Mouse (Mus musculus): Measurements from ENCODE around the gene D930020B18Rik. TPM values are rescaled to one million over a fixed set of nuclear protein-coding genes. Genes with fewer than 3 reads are reported as not detected.

Gene D930020B18Rik
- polyA plus RNA-seq, 1 experiment from 2014 or later, result 0.39 TPM

- H3K4me3 ChIP-seq (ENCODE audit: low read depth, low read length), result no peak overlapping the region
- no peak overlapping the region for H3K4me2 ChIP-seq (ENCODE audit: low read depth, low read length, severe bottlenecking)
- no peak overlapping the region for H3K27ac ChIP-seq (ENCODE audit: low read depth, low read length)
- H3K4me1 ChIP-seq (replicated peaks; ENCODE audit: control insufficient read depth, insufficient read depth, low read length), result no peaks in the 10 kb centered on the region
- no peaks in the 10 kb centered on the region for H3K36me3 ChIP-seq (ENCODE audit: control insufficient read depth, insufficient read depth, low read length)
- H3K27me3 ChIP-seq (ENCODE audit: control insufficient read depth, insufficient read depth, low read length), result no peaks in the 10 kb centered on the region
- DNase-seq (ENCODE audit: low spot score), result no peak
- H3K9ac ChIP-seq (ENCODE audit: low read length), result no peak overlapping the region
- WGBS, result 93% methylated on average over 6 of the region's 6 CpGs
- no peak for ATAC-seq (replicated peaks; ENCODE audit: low FRiP score)
- H3K9me3 ChIP-seq (ENCODE audit: control insufficient read depth, low read length), result no peaks in the 10 kb centered on the region
Measured at GRCm38 (mm10) chr10:121704871-121705270, 63.5 kb downstream of the D930020B18Rik start.

- ATAC-seq (replicated peaks; ENCODE audit: low FRiP score) (no peak), DNase-seq (ENCODE audit: low spot score) (no peak)
- H3K4me3 ChIP-seq (ENCODE audit: low read depth, low read length), result no peak overlapping the region
- H3K4me2 ChIP-seq (ENCODE audit: low read depth, low read length, severe bottlenecking), result no peak overlapping the region
- no peaks in the 10 kb centered on the region for H3K36me3 ChIP-seq (ENCODE audit: control insufficient read depth, insufficient read depth, low read length)
- H3K9me3 ChIP-seq (ENCODE audit: control insufficient read depth, low read length), result no peaks in the 10 kb centered on the region
- no peak overlapping the region for H3K9ac ChIP-seq (ENCODE audit: low read length)
- H3K27me3 ChIP-seq (ENCODE audit: control insufficient read depth, insufficient read depth, low read length), result no peaks in the 10 kb centered on the region
- no peak overlapping the region for H3K27ac ChIP-seq (ENCODE audit: low read depth, low read length)
- H3K4me1 ChIP-seq (replicated peaks; ENCODE audit: control insufficient read depth, insufficient read depth, low read length), result no peaks in the 10 kb centered on the region
- 91% methylated on average over 15 of the region's 15 CpGs for WGBS
Measured at GRCm38 (mm10) chr10:121705399-121706163, 64.2 kb downstream of the D930020B18Rik start.

GRCm38 (mm10) chr10:121716862-121717261, 75.5 kb downstream of the D930020B18Rik start:
- Histone ChIP-seq H3K4me1 (replicated peaks; ENCODE audit: control insufficient read depth, insufficient read depth, low read length) (no peaks in the 10 kb centered on the region), H3K27me3 (ENCODE audit: control insufficient read depth, insufficient read depth, low read length) (no peaks in the 10 kb centered on the region), H3K4me2 (ENCODE audit: low read depth, low read length, severe bottlenecking) (no peak overlapping the region), H3K4me3 (ENCODE audit: low read depth, low read length) (no peak overlapping the region), H3K9me3 (ENCODE audit: control insufficient read depth, low read length) (no peaks in the 10 kb centered on the region; the same call in 1 of the 2 replicates), H3K36me3 (ENCODE audit: control insufficient read depth, insufficient read depth, low read length) (no peaks in the 10 kb centered on the region), H3K27ac (ENCODE audit: low read depth, low read length) (no peak overlapping the region), H3K9ac (ENCODE audit: low read length) (no peak overlapping the region)
- no peak for DNase-seq (ENCODE audit: low spot score)
- ATAC-seq (replicated peaks; ENCODE audit: low FRiP score), result no peak

GRCm38 (mm10) chr10:121718896-121719585, 77.7 kb downstream of the D930020B18Rik start:
- DNase-seq (ENCODE audit: low spot score), result no peak
- WGBS, result 93% methylated on average over 18 of the region's 18 CpGs

DNA sequence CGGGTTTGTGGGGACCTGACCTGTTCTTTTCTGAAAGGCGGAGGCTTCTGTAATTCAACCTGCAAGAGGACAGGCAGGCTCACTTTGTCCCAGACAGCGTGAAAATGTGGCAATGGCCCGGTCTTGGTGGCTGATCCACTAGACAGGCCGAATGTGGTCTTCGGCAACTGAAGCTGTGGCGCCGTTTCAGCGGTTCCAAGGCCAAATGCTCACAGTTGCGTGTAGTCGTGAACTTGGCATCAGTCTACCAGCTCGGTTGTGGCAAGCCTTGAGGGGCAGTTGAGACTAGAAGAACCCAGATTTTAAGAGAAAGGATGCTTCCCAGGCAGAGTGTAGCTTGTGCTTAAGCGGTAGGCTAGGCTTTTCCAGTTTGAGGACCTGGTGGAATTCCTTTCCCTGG, 79.3 kb downstream of the D930020B18Rik start:
- DNase-seq (ENCODE audit: low spot score) (no peak), ATAC-seq (replicated peaks; ENCODE audit: low FRiP score) (no peak)
- no peaks in the 10 kb centered on the region for H3K36me3 ChIP-seq (ENCODE audit: control insufficient read depth, insufficient read depth, low read length)
- H3K4me2 ChIP-seq (ENCODE audit: low read depth, low read length, severe bottlenecking), result no peak overlapping the region
- H3K9ac ChIP-seq (ENCODE audit: low read length), result no peak overlapping the region
- no peak overlapping the region for H3K27ac ChIP-seq (ENCODE audit: low read depth, low read length)
- 95% methylated on average over 13 of the region's 13 CpGs for WGBS
- no peaks in the 10 kb centered on the region for H3K4me1 ChIP-seq (replicated peaks; ENCODE audit: control insufficient read depth, insufficient read depth, low read length)
- H3K27me3 ChIP-seq (ENCODE audit: control insufficient read depth, insufficient read depth, low read length), result no peaks in the 10 kb centered on the region
- no peaks in the 10 kb centered on the region; the same call in 1 of the 2 replicates for H3K9me3 ChIP-seq (ENCODE audit: control insufficient read depth, low read length)
- H3K4me3 ChIP-seq (ENCODE audit: low read depth, low read length), result no peak overlapping the region

More at GRCm38 (mm10) chr10:121718896-121719585, 77.7 kb downstream of the D930020B18Rik start:
- Histone ChIP-seq H3K27ac (ENCODE audit: low read depth, low read length) (no peak overlapping the region), H3K4me1 (replicated peaks; ENCODE audit: control insufficient read depth, insufficient read depth, low read length) (no peaks in the 10 kb centered on the region), H3K36me3 (ENCODE audit: control insufficient read depth, insufficient read depth, low read length) (no peaks in the 10 kb centered on the region), H3K4me2 (ENCODE audit: low read depth, low read length, severe bottlenecking) (no peak overlapping the region), H3K9ac (ENCODE audit: low read length) (no peak overlapping the region), H3K27me3 (ENCODE audit: control insufficient read depth, insufficient read depth, low read length) (no peaks in the 10 kb centered on the region), H3K9me3 (ENCODE audit: control insufficient read depth, low read length) (no peaks in the 10 kb centered on the region; the same call in 1 of the 2 replicates), H3K4me3 (ENCODE audit: low read depth, low read length) (no peak overlapping the region)
- no peak for ATAC-seq (replicated peaks; ENCODE audit: low FRiP score)

DNA sequence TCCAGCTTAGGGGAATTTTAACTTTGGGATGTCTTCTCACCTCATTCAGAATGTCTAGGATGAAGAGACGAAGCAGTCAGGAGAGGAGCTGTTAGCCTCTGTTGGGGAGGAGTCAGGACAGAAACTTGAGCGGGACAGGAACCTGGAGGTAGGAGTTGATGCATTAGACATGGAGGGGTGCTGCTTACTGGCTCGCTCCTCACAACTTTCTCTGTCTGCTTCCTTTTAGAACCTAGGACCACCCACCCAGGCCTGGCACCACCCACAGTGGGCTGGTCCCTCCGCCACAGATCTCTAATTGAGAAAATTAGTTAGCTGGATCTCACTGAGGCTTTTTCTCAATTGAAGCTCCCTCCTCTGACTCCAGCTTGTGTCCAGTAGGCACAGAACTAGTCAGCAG, 85.1 kb downstream of the D930020B18Rik start:
- ATAC-seq (replicated peaks; ENCODE audit: low FRiP score) (no peak), DNase-seq (ENCODE audit: low spot score) (no peak)
- no peak overlapping the region for H3K27ac ChIP-seq (ENCODE audit: low read depth, low read length)
- no peaks in the 10 kb centered on the region for H3K27me3 ChIP-seq (ENCODE audit: control insufficient read depth, insufficient read depth, low read length)
- H3K36me3 ChIP-seq (ENCODE audit: control insufficient read depth, insufficient read depth, low read length), result no peaks in the 10 kb centered on the region
- no peaks in the 10 kb centered on the region; the same call in 1 of the 2 replicates for H3K9me3 ChIP-seq (ENCODE audit: control insufficient read depth, low read length)
- no peak overlapping the region for H3K9ac ChIP-seq (ENCODE audit: low read length)
- no peak overlapping the region for H3K4me2 ChIP-seq (ENCODE audit: low read depth, low read length, severe bottlenecking)
- no peaks in the 10 kb centered on the region for H3K4me1 ChIP-seq (replicated peaks; ENCODE audit: control insufficient read depth, insufficient read depth, low read length)
- no peak overlapping the region for H3K4me3 ChIP-seq (ENCODE audit: low read depth, low read length)
- WGBS, result 75% methylated on average over 4 of the region's 4 CpGs

- Histone ChIP-seq H3K4me3 (ENCODE audit: low read depth, low read length) (no peak overlapping the region), H3K27me3 (ENCODE audit: control insufficient read depth, insufficient read depth, low read length) (no peaks in the 10 kb centered on the region), H3K9me3 (ENCODE audit: control insufficient read depth, low read length) (no peaks in the 10 kb centered on the region), H3K9ac (ENCODE audit: low read length) (no peak overlapping the region), H3K4me2 (ENCODE audit: low read depth, low read length, severe bottlenecking) (no peak overlapping the region), H3K4me1 (replicated peaks; ENCODE audit: control insufficient read depth, insufficient read depth, low read length) (no peaks in the 10 kb centered on the region), H3K36me3 (ENCODE audit: control insufficient read depth, insufficient read depth, low read length) (no peaks in the 10 kb centered on the region), H3K27ac (ENCODE audit: low read depth, low read length) (no peak overlapping the region)
- 80% methylated on average over 4 of the region's 4 CpGs for WGBS
- peak; percentile 44 for DNase-seq (ENCODE audit: low spot score)
- no peak for ATAC-seq (replicated peaks; ENCODE audit: low FRiP score)
Measured at GRCm38 (mm10) chr10:121727151-121727550, 85.8 kb downstream of the D930020B18Rik start.

DNA sequence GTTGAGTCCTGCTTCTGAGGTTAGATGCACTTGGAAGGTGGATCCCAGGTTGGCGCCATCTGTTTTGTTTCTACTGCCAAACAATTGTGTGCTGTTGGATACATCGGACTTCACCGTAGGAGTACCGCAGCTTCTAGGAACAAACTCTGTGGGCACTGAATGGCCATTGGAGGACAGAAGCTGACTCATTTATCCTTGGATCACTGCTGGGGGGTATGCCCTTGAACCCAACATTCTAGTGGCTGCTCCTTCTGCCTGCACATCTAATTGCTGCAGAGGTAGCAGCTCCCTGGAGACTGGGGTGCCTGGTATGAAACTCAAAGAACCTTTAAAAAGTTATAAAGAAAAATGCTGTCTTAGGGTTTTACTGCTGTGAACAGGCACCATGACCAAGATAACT, 86.8 kb downstream of the D930020B18Rik start:
- H3K27ac ChIP-seq (ENCODE audit: low read depth, low read length), result no peak overlapping the region
- WGBS, result 95% methylated on average over 4 of the region's 4 CpGs
- ATAC-seq (replicated peaks; ENCODE audit: low FRiP score), result no peak
- H3K9ac ChIP-seq (ENCODE audit: low read length), result no peak overlapping the region
- H3K27me3 ChIP-seq (ENCODE audit: control insufficient read depth, insufficient read depth, low read length), result no peaks in the 10 kb centered on the region
- no peaks in the 10 kb centered on the region for H3K36me3 ChIP-seq (ENCODE audit: control insufficient read depth, insufficient read depth, low read length)
- no peaks in the 10 kb centered on the region for H3K9me3 ChIP-seq (ENCODE audit: control insufficient read depth, low read length)
- no peak for DNase-seq (ENCODE audit: low spot score)
- H3K4me2 ChIP-seq (ENCODE audit: low read depth, low read length, severe bottlenecking), result no peak overlapping the region
- no peaks in the 10 kb centered on the region for H3K4me1 ChIP-seq (replicated peaks; ENCODE audit: control insufficient read depth, insufficient read depth, low read length)
- H3K4me3 ChIP-seq (ENCODE audit: low read depth, low read length), result no peak overlapping the region
